Mouse (Mus musculus) layer of hippocampus, adult 9-11 months (tissue): Measurements from ENCODE around the gene Trim44.

Experiments used
- DNase-seq: peaks from one replicate; pipeline ENCODE4 v3.0.0; 2022

The Trim44 gene

DNA sequence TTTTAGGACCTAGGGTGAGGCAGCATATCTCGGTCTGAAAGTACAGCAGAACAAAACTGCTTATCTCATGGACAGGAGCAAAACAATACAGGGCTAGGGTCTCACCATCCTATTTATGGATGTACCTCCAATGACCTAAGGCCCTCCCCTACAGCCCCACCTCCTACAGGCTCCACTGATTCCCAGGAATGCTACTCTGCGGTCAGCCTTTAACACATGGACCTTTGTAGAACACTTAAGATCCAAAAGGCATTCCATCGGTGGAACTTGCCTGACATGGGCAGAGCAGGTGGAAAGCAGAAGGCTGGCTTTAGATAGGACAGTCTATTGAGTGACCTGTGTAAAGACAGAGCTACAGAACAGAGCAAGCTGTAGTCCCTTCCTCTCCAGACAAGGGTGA is 120.3 kb downstream of the Trim44 start:
- DNase-seq: no peak

DNA sequence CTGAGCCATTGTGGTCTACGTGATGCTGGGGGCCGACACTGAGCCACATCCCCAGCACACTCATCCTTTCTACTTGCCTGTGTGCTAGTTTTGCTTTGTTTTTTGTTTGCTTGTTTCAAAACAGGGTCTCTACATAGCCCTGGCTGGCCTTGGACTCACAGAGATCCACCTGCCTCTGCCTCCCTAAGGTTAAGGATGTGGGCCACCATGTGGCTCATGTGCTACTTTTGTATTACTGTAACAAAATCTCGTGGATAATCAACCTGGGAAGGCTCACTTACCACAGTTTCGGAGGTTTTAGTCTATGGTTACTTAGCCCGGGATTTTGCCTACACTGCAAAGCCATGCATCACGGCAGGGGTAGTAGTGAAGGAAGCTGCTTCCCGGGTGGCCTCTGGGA is 125.5 kb downstream of the Trim44 start:
- DNase-seq: no peak

DNA sequence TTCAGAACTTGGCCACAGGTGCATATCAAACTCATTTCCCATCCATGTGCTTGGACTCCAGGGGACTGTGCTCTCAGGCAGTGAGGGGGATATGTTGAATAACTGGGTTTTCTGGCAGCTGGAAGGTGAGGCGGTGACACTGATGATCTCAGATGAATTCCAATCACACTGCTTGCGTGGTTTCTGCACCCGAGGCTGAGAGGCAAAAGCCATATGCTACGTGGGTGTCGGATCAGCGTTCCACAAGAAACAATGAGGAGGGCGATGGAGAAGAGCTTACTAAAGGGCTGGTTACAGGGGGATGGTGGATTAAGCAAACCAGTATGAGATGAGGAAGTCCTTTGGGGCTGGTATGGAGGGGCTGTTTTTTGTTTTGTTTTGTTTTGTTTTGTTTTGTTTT is 127.8 kb downstream of the Trim44 start:
- DNase-seq: peak; percentile 37

DNA sequence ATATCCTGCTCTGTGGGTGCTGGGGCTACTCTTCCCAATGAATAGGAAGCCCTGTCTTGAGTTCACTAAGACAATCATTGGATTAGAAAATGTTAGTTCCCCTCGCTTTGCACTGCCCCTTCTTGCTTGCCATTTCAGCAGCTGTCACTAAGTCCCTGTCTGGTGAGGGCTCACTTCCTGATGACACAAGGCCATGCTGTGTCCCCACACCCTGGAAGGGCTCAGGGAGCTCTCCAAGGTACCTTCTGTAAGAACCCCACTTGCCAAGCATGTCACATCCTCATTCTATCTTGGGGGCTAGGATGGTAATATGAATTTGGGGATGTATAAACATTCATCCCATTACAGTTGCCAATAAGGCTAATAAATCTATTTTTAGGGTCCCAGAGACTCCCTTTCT is 129.7 kb downstream of the Trim44 start:
- DNase-seq: no peak

DNA sequence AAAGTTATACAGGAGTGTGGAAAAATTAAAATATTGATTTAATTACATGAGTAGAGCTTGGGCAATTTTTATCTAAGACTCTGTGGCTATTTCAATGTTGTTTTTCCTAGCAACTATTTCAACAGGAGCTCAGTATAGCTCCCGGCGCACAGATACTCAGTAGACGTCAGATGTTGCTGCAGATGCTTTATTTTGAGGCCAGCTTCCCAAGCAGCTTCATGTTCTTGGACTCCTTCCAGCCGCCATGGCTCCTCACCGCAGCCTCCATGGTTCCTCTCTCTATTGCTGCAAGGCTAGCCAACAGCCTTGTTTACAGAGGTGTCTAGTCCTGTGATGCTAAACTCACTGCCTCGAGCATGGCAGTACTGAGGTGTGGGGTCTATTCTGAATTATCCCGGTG is 134.3 kb downstream of the Trim44 start:
- no peak for DNase-seq

DNA sequence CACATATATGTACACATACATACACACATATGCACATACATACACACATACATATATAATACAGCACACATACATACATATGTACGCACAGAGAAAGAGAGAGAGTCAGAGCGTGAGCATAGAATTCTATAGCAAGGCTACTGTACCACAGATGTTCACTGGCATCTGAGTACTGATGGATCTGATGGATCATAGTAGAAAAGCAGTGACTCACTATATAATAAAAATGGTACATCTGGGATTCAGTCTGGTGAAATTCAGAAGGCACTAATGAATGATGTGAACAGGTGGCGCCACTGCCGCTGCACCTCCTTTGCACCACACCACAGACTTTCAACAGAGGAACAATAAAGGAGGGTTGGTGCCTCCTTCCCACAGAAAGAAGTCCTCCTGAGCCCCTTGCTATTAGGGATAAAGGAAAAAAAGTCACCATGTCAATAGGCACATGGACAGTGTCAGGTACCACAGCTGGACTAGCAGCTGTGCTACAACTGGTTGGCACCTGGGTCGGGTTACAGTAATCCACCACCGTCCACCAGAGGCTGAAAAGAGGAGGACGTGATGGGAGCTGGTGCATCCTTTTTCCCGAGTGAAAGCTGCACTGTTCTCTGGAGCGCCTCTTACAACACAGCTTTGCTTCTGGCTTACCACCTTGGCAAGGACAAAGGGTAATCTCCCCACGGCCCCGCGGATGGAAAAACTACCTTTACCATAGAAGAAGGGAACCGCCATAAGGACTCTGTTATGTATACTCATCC is 139.9 kb downstream of the Trim44 start:
- DNase-seq: no peak

DNA sequence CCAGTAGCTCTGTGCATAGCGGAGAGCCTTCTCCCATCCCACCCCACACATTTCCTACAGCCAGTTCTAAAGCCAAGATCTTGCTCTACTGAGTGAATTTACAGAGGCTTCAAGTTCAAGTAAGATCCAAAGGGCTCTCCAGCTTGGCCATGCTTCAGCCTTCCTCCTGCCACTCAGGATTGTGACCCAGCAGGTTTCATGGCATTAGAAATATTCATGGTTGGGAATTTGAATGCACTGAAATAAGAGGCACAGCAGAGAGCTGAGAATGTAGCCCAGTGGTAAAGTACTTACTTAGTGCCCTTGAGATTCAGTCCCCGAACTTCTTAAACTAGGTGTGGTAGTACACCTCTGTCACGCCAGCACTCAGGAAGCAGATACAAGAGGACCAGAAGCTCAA is 140.7 kb downstream of the Trim44 start:
- DNase-seq: no peak

DNA sequence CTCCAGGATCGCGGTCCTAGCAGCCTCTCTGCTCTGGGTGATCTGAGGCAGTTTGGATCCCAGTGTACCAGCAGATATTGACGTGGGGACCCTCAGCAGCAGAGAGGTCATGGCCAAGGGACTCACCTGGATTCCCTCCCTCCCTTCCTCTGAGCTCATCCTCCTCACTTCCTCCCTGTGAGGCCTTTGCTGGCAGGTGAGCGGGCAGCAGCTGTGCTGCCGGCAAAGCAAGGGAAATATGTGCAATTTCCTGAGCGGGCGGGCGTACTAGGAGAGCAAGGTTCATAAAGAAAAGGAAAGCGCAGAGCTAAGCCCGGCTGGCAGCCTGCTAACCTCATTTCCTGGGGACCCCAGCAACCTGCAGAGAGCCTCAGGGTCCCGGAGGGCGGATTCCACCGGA is 148.5 kb downstream of the Trim44 start:
- DNase-seq: no peak

DNA sequence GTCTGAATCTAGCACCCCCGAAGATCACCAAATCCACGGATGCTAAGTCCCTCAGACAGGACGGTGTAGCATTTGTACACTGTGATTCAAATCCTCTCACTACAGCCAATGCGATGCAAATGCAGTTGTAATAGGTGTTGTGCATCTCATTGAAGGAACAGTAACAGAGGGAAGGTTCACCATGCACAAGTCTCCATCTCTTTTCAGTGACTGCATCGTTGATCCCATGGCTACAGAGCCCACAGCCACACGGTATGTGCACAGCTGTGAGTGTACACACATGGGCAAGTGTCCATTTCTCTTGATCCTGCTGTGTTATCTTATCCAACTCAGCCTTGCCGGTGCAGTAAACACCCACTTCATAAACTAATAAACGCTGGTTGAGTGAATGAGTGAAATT is 148.9 kb downstream of the Trim44 start:
- DNase-seq: no peak

DNA sequence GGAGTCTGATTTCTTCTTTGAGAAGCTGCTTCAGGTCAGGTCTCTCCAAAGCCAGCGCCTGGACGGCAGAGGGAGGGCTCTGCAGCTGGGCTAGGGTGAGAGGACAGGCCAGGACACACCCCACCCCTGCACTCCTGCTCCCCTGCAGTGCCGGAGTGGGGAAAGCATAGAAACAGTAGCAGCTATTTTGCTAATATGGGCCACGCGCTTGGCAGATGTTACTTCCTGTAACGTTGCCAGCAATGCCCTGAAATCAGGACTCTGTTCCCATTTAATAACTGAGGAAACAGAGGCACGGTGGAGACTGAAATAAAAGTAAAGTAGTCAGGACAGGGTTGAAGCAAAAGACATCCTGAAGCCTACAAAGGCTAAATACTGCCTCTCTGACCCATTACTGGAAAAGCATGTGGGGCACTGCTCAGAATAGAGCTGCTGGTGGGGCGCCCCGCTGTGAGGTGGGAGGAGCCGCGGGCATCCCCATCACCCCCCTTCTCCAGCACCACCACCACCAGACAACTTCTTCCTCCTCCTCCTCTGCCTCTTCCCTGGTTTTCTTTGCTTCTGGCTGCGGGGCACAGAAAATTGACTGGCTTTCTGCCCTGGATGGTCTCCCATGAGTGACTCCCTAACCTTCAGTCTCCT is 149.5 kb downstream of the Trim44 start:
- DNase-seq: peak; percentile 57

DNA sequence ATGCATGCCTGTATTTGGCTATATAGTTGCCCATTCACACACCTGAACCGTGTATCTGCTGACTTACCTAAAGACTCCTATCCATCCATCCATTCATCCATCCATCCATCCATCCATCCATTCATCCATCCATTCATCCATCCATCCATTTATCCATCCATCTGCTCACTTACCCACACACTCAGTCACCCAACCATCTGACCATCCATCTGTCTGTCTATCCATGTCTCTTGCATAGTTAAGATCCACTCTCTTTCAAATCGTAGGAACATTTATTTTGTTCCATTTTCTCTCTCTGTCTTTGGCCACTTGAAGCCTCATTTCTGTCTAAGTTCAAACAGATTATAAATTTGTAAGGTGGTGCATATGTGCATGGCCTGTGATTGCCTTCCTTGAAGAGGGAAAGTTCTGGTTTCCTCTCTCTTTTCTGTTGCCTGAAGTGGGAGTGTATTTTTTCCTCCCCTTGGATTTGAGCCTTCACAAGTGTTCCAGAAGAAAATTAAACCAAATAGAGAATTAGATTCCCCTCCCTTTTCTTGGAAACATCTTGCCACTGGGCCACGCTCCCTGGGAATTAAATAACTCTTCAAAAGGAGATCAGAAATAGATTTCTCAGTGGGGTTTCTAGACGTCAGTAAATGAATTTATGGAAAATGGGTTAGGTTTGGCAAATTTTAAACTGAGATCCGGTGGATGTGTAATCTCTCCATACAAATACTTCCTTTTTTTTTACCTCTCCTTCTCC is 150.9 kb downstream of the Trim44 start:
- peak; percentile 25 for DNase-seq

DNA sequence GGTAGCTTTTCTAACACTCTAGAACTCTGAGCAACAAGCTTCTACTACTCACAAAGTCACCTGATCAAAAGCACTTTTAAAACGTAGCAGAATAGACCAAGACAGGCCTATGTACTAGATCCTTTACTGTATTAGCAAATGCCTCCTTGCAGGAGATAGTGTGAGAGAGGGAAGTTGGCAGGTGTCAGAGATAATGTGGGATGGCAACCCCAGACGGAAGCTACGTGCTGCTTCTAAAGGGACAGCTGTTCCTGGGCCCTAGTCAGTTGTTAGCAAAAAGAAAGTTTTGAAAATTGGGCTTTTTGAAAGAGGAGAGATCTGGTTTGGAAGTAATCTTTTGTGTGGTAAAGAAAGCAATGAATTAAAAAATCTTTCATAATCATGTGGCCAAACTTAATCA is 151.5 kb downstream of the Trim44 start:
- peak; percentile 14 for DNase-seq

DNA sequence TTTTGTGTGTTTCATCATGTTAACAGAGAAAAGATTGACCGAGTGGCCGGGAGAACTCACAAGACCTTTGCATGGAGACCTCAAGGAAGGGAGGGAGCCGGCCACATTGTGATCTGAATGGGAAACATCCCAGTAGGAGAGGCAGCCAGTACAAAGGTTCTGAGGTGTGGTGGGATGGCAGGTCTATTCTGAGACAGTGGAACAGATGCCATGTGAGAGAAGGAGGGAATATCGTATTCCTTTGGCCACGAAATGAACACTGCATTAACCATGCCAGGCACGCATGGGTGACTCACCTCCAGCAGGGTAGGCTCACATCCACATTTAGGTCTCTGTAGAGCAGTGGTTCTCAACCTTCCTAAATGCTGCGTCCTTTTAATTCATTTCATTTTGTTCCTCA is 154.4 kb downstream of the Trim44 start:
- no peak for DNase-seq

DNA sequence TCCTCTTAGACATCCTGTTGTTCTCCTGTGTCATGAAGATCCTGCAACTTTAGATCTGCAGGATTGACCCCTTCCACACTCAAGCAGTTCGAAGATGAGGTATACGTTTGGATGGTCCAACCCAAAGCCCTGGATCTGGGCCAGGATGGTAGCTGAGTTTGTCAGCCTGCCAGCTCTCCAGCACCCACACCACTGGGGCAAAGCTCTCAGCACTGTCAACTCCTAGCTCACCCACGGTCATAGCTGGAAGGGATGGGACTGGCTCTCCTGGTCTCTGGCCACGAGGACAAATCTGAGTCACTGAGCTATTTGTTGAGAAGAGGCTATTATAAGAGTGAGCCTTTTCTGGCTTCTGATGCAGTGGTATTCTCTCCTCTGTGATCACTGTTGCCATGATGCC is 155.0 kb downstream of the Trim44 start:
- DNase-seq: peak; percentile 53
